Mouse (Mus musculus): ENCODE results near the gene Ptges.

Gene Ptges

GRCm38 (mm10) chr2:30846723-30847122 is 82.9 kb downstream of the Ptges start:
- no peak for DNase-seq (ENCODE audit: low spot score)

- DNase-seq (ENCODE audit: low spot score), result no peak
These were observed 83.4 kb downstream of the Ptges start for GRCm38 (mm10) chr2:30846236-30846635.

- peak; percentile 32 for DNase-seq (ENCODE audit: low spot score)
These were observed 84.3 kb downstream of the Ptges start for GRCm38 (mm10) chr2:30845152-30846070.

GRCm38 (mm10) chr2:30842615-30843014 is 87.0 kb downstream of the Ptges start:
- DNase-seq (ENCODE audit: low spot score), result no peak

Data from ovary, postnatal 14 days (tissue).